Mouse (Mus musculus) stomach, adult 2 months (tissue): ENCODE results near the gene Cabp5. TPM values are rescaled to one million over a fixed set of nuclear protein-coding genes. Genes with fewer than 3 reads are reported as not detected.

Source experiments
- polyA plus RNA-seq: library from polyadenylated mRNA; depleted of rRNA; stranded (reverse); fragments of >200 nt; gene quantifications from 2 replicates; pipeline ENCODE4 v1.2.3, GENCODE M21; 2012; rRNA removed

The Cabp5 gene
- not detected in 2 replicates for polyA plus RNA-seq

GRCm38 (mm10) chr7:13397832-13398231 is at the start of gene Cabp5:
TSS of gene Cabp5 (plus strand) at chr7:13398132.

GRCm38 (mm10) chr7:13450541-13450940 is 52.6 kb downstream of the Cabp5 start, which contains the start of gene Bsph1:
TSS of gene Bsph1 (plus strand) at chr7:13450841.

Other genes starting within 250 kb of the Cabp5 start
- gene Vmn1r88, start 238.6 kb upstream of the Cabp5 start, polyA plus RNA-seq = not detected in 2 replicates
- not detected in 2 replicates for gene Vmn1r89, start 185.1 kb upstream of the Cabp5 start, polyA plus RNA-seq
- 3.1 and 4.0 TPM in 2 replicates for gene Lig1, start 120.8 kb upstream of the Cabp5 start, polyA plus RNA-seq
- gene Zswim9, start 119.4 kb upstream of the Cabp5 start, polyA plus RNA-seq = 1.1 and 1.8 TPM in 2 replicates
- gene Pla2g4c, start 73.5 kb upstream of the Cabp5 start, polyA plus RNA-seq = 0.56 and 0.75 TPM in 2 replicates
- gene Bsph1, start 52.7 kb downstream of the Cabp5 start, polyA plus RNA-seq = not detected in 2 replicates
- gene Bsph2, start 172.9 kb downstream of the Cabp5 start, polyA plus RNA-seq = not detected in 2 replicates
- gene Sult2a5, start 225.8 kb downstream of the Cabp5 start, polyA plus RNA-seq = not detected in 2 replicates